Mouse (Mus musculus): Measurements from ENCODE around the gene Uba6. TPM values are rescaled to one million over a fixed set of nuclear protein-coding genes. Genes with fewer than 3 reads are reported as not detected.

Gene Uba6
- total and polyA plus RNA-seq, 3 experiments, result 15.2 to 27.3 (median 15.6) TPM

- Histone ChIP-seq H3K4me3 (replicated peaks in 1 of 3; ENCODE audit: low read depth in 2 of 3, low read length in 2 of 3, poor library complexity in 1 of 3) (no peak overlapping the region), H3K9ac (ENCODE audit: insufficient read depth, low read depth) (peak overlapping the region; percentile 44), H3K79me2 (replicated peaks; ENCODE audit: control insufficient read depth, extremely low read depth, insufficient read depth, poor library complexity, severe bottlenecking) (peaks cover 3% of the 10 kb centered on the region; the same call in 1 of the 2 replicates), H3K36me3 (replicated peaks in 1 of 2; ENCODE audit: control insufficient read depth in 1 of 2, insufficient read depth in 1 of 2, low read length in 1 of 2) (peaks cover 6 to 7% of the 10 kb centered on the region in 2 experiments), H3K4me2 (ENCODE audit: insufficient read depth, low read depth, poor library complexity, severe bottlenecking) (peak overlapping the region; percentile 97; the same call in 1 of the 2 replicates), H3K27me3 (replicated peaks) (no peaks in the 10 kb centered on the region), H3K9me3 (replicated peaks; ENCODE audit: low read length) (no peaks in the 10 kb centered on the region), H3K4me1 (ENCODE audit: control insufficient read depth in 1 of 2, insufficient read depth in 2 of 2) (peaks cover 0 to 14% of the 10 kb centered on the region in 2 experiments; a peak in 2 of 4 replicates), H3K27ac (ENCODE audit: insufficient read depth, low read depth) (no peak overlapping the region)
- no peak for DNase-seq (ENCODE audit: extremely low read depth)
- dilution Hi-C loops (cut with MboI; ENCODE audit: extremely low pct_ligation_motif_present, extremely low pct_unique_long_range_greater_than_20kb, low sequenced_read_pairs), result no loop called here
- peak; percentile 47; the same call in 1 of the 2 replicates for TF ChIP-seq CHD2 (IDR thresholded peaks at IDR 0.05; ENCODE audit: low read length)
- peak; percentile 50; the same call in 1 of the 2 replicates for TF ChIP-seq ZNF384 (IDR thresholded peaks at IDR 0.05; ENCODE audit: low read depth, low read length)
- no peak for TF ChIP-seq PAX5 (IDR thresholded peaks at IDR 0.05; ENCODE audit: low read length)
- in situ Hi-C loops (cut with MboI; ENCODE audit: low pct_ligation_motif_present, low pct_unique_long_range_greater_than_20kb, low sequenced_read_pairs), result no loop called here
Measured at GRCm38 (mm10) chr5:86173778-86174177, 1.2 kb upstream of the Uba6 start.

GRCm38 (mm10) chr5:86172088-86172448 is 535 bp downstream of the Uba6 start:
- in situ Hi-C loops (cut with MboI; ENCODE audit: low pct_ligation_motif_present, low pct_unique_long_range_greater_than_20kb, low sequenced_read_pairs) (no loop called here), dilution Hi-C loops (cut with MboI; ENCODE audit: extremely low pct_ligation_motif_present, extremely low pct_unique_long_range_greater_than_20kb, low sequenced_read_pairs) (no loop called here)
- TF ChIP-seq MAX (IDR thresholded peaks at IDR 0.05; ENCODE audit: low read length) (peak; percentile 46; the same call in 1 of the 2 replicates), MEF2A (IDR thresholded peaks at IDR 0.05; ENCODE audit: borderline replicate concordance, low read depth, low read length) (no peak)
- Histone ChIP-seq H3K9me3 (replicated peaks; ENCODE audit: low read length) (no peaks in the 10 kb centered on the region), H3K4me2 (ENCODE audit: insufficient read depth, low read depth, poor library complexity, severe bottlenecking) (peak overlapping the region; percentile 83), H3K4me1 (ENCODE audit: control insufficient read depth in 1 of 2, insufficient read depth in 2 of 2) (peaks cover 0 to 14% of the 10 kb centered on the region in 2 experiments; a peak in 2 of 4 replicates), H3K9ac (ENCODE audit: insufficient read depth, low read depth) (peak overlapping the region; percentile 77), H3K27me3 (replicated peaks) (no peaks in the 10 kb centered on the region), H3K79me2 (replicated peaks; ENCODE audit: control insufficient read depth, extremely low read depth, insufficient read depth, poor library complexity, severe bottlenecking) (peaks cover 3% of the 10 kb centered on the region; the same call in 1 of the 2 replicates), H3K36me3 (replicated peaks in 1 of 2; ENCODE audit: control insufficient read depth in 1 of 2, insufficient read depth in 1 of 2, low read length in 1 of 2) (peaks cover 7 to 18% of the 10 kb centered on the region in 2 experiments), H3K4me3 (replicated peaks in 1 of 3; ENCODE audit: low read depth in 2 of 3, low read length in 2 of 3, poor library complexity in 1 of 3) (peak overlapping the region; percentile 88 to 92 (median 92)), H3K27ac (ENCODE audit: insufficient read depth, low read depth) (peak overlapping the region; percentile 51; the same call in 1 of the 2 replicates)
- DNase-seq (ENCODE audit: extremely low read depth), result no peak

GRCm38 (mm10) chr5:86129828-86130227 is 42.8 kb downstream of the Uba6 start:
- H3K27ac ChIP-seq (ENCODE audit: insufficient read depth, low read depth), result no peak overlapping the region
- no peak overlapping the region for H3K9ac ChIP-seq (ENCODE audit: insufficient read depth, low read depth)
- no peak for DNase-seq (ENCODE audit: extremely low read depth)
- H3K79me2 ChIP-seq (replicated peaks; ENCODE audit: control insufficient read depth, extremely low read depth, insufficient read depth, poor library complexity, severe bottlenecking), result no peaks in the 10 kb centered on the region
- dilution Hi-C loops (cut with MboI; ENCODE audit: extremely low pct_ligation_motif_present, extremely low pct_unique_long_range_greater_than_20kb, low sequenced_read_pairs), result no loop called here
- H3K4me1 ChIP-seq (ENCODE audit: control insufficient read depth in 1 of 2, insufficient read depth in 2 of 2), result peaks cover 0 to 9% of the 10 kb centered on the region in 2 experiments; a peak in 1 of 4 replicates
- H3K27me3 ChIP-seq (replicated peaks), result no peaks in the 10 kb centered on the region
- peaks cover 6 to 40% of the 10 kb centered on the region in 2 experiments for H3K36me3 ChIP-seq (replicated peaks in 1 of 2; ENCODE audit: control insufficient read depth in 1 of 2, insufficient read depth in 1 of 2, low read length in 1 of 2)
- H3K4me2 ChIP-seq (ENCODE audit: insufficient read depth, low read depth, poor library complexity, severe bottlenecking), result no peak overlapping the region
- in situ Hi-C loops (cut with MboI; ENCODE audit: low pct_ligation_motif_present, low pct_unique_long_range_greater_than_20kb, low sequenced_read_pairs), result no loop called here
- no peak overlapping the region for H3K4me3 ChIP-seq (replicated peaks in 1 of 3; ENCODE audit: low read depth in 2 of 3, low read length in 2 of 3, poor library complexity in 1 of 3)
- H3K9me3 ChIP-seq (replicated peaks; ENCODE audit: low read length), result no peaks in the 10 kb centered on the region
- TF ChIP-seq ZNF384 (IDR thresholded peaks at IDR 0.05; ENCODE audit: low read depth, low read length) (no peak), MAZ (IDR thresholded peaks at IDR 0.05; ENCODE audit: low read depth, low read length) (no peak), CTCF (conservative IDR thresholded peaks at IDR 0.05 in 1 of 2, IDR thresholded peaks at IDR 0.05 in 1 of 2; ENCODE audit: low read depth in 2 of 2, low read length in 2 of 2) (no peak), CHD2 (IDR thresholded peaks at IDR 0.05; ENCODE audit: low read length) (no peak), MAFK (IDR thresholded peaks at IDR 0.05; ENCODE audit: insufficient replicate concordance, low read length) (no peak), HCFC1 (IDR thresholded peaks at IDR 0.05; ENCODE audit: low read depth, low read length) (no peak), ZMIZ1 (IDR thresholded peaks at IDR 0.05; ENCODE audit: low read depth, low read length) (no peak), SMC3 (IDR thresholded peaks at IDR 0.05; ENCODE audit: low read depth, low read length) (no peak), JUN (IDR thresholded peaks at IDR 0.05; ENCODE audit: insufficient read depth, low read depth, low read length) (no peak), TCF12 (IDR thresholded peaks at IDR 0.05; ENCODE audit: low read depth, low read length) (no peak), PAX5 (IDR thresholded peaks at IDR 0.05; ENCODE audit: low read length) (no peak), BHLHE40 (IDR thresholded peaks at IDR 0.05; ENCODE audit: low read depth, low read length) (no peak), GABPA (IDR thresholded peaks at IDR 0.05; ENCODE audit: insufficient replicate concordance, low read depth, low read length) (no peak), IRF4 (IDR thresholded peaks at IDR 0.05; ENCODE audit: low read depth, low read length) (no peak), ETS1 (conservative IDR thresholded peaks at IDR 0.05; ENCODE audit: low read depth, low read length) (no peak), RAD21 (IDR thresholded peaks at IDR 0.05; ENCODE audit: low read depth, low read length) (no peak)

Measured in CH12.LX (cell line).